Mouse (Mus musculus) kidney, adult 2 months (tissue): ENCODE results near the gene Ror2. TPM values are rescaled to one million over a fixed set of nuclear protein-coding genes. Genes with fewer than 3 reads are reported as not detected.

Experiments used
- DNase-seq: peaks from one replicate; pipeline ENCODE4 v3.0.0; 2021
- H3K27ac ChIP-seq: fragments of 200-500 bp; 2 replicates; pipeline ENCODE4 v1.5.1; 2012; ENCODE audit warnings: low read depth, low read length, control low read depth, inconsistent platforms; ENCODE audit not compliant: insufficient read depth
- H3K27me3 ChIP-seq: fragments of 200-500 bp; replicated peaks from 2 replicates; pipeline ENCODE4 v1.6.1; 2012; ENCODE audit warnings: mild to moderate bottlenecking, moderate library complexity, low read length, inconsistent platforms; ENCODE audit not compliant: control insufficient read depth, insufficient read depth
- H3K36me3 ChIP-seq: fragments of 200-500 bp; 2 replicates; pipeline ENCODE4 v1.6.1; 2012; ENCODE audit warnings: mild to moderate bottlenecking, moderate library complexity, low read length, inconsistent platforms; ENCODE audit not compliant: control insufficient read depth, insufficient read depth
- H3K4me1 ChIP-seq: fragments of 200-500 bp; 2 replicates; pipeline ENCODE4 v1.6.1; 2011; ENCODE audit warnings: low read length; ENCODE audit not compliant: control insufficient read depth, insufficient read depth
- H3K4me3 ChIP-seq: fragments of 200-500 bp; 2 replicates; pipeline ENCODE4 v1.5.1; 2011; ENCODE audit warnings: mild to moderate bottlenecking, low read depth, low read length, control low read depth; ENCODE audit not compliant: insufficient read depth
- CTCF ChIP-seq: fragments of 200-500 bp; conservative IDR thresholded peaks from 2 replicates; pipeline ENCODE4 v1.5.1; 2011; ENCODE audit warnings: low read depth, mild to moderate bottlenecking, control low read depth, low read length, moderate library complexity, mixed read lengths; ENCODE audit not compliant: insufficient read depth, insufficient read length
- POLR2A ChIP-seq: fragments of 200-500 bp; IDR thresholded peaks from one replicate; pipeline ENCODE4 v1.6.1; 2011; ENCODE audit warnings: low read depth, low read length, control low read depth
- WGBS: fragments of 180-500 bp; shearing (Covaris S2); methylation state at CpG from one replicate; pipeline ENCODE4 v1.1.7; 2018; 5-methylcytosine and 5-hydroxymethylcytosine counted together
- polyA plus RNA-seq: library from polyadenylated mRNA; depleted of rRNA; stranded (reverse); fragments of >200 nt; gene quantifications from 2 replicates; pipeline ENCODE4 v1.2.3, GENCODE M21; 2012

Ror2 gene
- polyA plus RNA-seq, 1 experiment, result 3.7 TPM

DNA sequence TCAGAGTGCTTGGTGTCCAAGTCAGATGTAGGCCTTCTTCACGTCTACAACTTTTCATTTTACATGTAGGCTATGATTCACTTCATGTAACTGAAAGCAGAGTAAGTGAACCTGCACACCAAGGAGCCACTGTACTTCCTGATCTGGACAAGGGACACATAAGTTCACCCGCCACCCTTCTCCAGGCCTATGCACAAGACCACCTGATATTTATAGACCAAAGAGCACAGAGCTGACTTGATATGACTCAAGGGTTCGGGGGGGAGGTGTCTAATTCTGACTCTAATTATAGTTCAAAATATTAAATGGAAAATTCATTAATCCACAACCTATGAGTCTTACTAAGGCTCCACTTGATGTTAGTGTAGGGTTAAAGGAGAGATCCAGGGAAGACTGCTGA is 14.3 kb downstream of the Ror2 start:
- no peaks in the 10 kb centered on the region for H3K27me3 ChIP-seq
- no peak for TF ChIP-seq POLR2A
- no peak for TF ChIP-seq CTCF
- no peak overlapping the region for H3K27ac ChIP-seq
- H3K4me1 ChIP-seq, result peaks cover 2% of the 10 kb centered on the region; the same call in 1 of the 2 replicates
- no peak for DNase-seq
- 88% methylated on average over 3 of the region's 3 CpGs for WGBS
- H3K4me3 ChIP-seq, result no peak overlapping the region
- no peaks in the 10 kb centered on the region for H3K36me3 ChIP-seq

DNA sequence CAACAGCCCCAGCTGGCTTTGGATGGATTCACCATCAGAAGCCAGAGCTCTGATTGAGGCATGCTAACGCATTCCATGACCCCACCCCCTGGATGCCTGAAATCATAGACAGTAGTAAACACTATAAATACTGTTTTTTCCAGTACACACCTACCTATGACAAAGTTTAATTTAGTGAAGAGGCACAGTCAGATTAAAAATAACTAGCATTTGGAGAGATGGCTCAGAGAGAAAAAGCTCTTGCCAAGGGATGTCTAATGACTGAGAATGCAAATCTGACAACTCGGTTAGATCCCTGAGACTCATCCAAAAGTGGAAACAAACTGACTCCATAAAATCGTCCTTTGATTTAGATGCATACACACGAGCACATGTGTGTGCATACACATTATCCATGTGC is 15.4 kb downstream of the Ror2 start:
- no peaks in the 10 kb centered on the region for H3K36me3 ChIP-seq
- 85% methylated on average over 4 of the region's 4 CpGs for WGBS
- H3K4me3 ChIP-seq, result no peak overlapping the region
- TF ChIP-seq POLR2A, result no peak
- TF ChIP-seq CTCF, result no peak
- no peak for DNase-seq
- no peaks in the 10 kb centered on the region; the same call in 1 of the 2 replicates for H3K4me1 ChIP-seq
- H3K27me3 ChIP-seq, result no peaks in the 10 kb centered on the region
- H3K27ac ChIP-seq, result no peak overlapping the region

DNA sequence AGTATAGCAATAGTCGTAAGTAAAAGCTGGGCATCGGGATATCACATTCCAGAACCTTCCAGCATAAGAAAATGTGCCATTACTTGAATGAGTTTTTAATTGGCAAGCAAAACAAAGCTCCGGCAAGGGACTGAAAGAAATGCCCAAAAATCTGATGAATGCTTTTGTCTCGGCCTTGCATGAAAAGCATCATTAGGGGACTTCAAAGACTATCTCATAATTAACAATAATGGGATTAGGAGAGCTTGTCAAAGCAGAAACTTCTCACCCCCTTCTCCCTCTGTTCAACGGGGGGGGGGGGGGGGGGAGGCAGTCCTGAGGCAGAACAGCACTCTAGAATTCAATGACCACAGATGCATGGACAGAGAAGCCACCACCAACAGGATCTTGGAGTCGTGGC is 17.4 kb downstream of the Ror2 start:
- WGBS, result 57% methylated on average over 6 of the region's 6 CpGs
- no peaks in the 10 kb centered on the region for H3K27me3 ChIP-seq
- TF ChIP-seq CTCF (no peak), POLR2A (no peak)
- no peak overlapping the region for H3K4me3 ChIP-seq
- DNase-seq, result no peak
- H3K4me1 ChIP-seq, result no peaks in the 10 kb centered on the region; the same call in 1 of the 2 replicates
- no peaks in the 10 kb centered on the region for H3K36me3 ChIP-seq
- H3K27ac ChIP-seq, result no peak overlapping the region

DNA sequence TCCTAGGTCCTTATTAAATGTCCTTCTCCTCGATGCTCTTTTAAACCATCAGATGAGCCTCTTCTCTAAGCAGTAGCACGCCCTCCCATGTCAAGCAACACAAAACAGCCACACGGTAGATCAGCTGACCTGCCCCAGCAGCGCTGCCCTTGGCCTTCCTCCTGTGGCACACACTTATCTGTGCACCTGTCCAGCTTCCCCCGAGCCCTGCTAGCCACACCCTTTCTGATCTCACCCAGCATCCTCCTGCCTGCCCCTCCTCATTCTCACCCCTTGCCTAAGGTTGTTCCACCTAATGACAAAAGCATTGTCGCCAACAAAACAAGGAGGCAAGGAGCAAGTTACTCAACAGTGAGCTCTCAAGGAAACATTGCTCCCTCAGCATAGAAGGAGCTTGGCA is 18.1 kb downstream of the Ror2 start:
- TF ChIP-seq CTCF, result no peak
- 59% methylated on average over 6 of the region's 6 CpGs for WGBS
- Histone ChIP-seq H3K4me1 (no peaks in the 10 kb centered on the region; the same call in 1 of the 2 replicates), H3K27me3 (no peaks in the 10 kb centered on the region), H3K36me3 (no peaks in the 10 kb centered on the region), H3K27ac (no peak overlapping the region), H3K4me3 (no peak overlapping the region)
- DNase-seq, result no peak

DNA sequence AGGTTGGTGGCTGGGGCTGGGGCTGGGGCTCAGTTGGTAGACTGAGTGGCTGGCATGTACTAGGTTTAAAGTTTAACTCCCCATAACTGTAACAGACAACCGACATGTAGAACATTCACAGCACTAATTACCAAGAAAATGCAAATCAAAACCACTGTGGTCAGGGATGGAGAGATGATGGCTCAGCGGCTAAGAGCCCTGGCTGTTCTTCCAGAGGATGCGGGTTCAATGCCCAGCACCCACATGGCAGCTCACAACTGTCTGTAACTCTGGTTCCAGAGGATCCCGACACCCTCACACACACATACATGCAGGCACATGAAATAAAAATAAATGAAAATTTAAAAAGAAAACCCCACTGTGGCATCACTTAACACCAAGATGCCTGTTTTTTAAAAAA is 18.8 kb downstream of the Ror2 start:
- no peaks in the 10 kb centered on the region for H3K36me3 ChIP-seq
- TF ChIP-seq POLR2A (no peak), CTCF (no peak)
- H3K4me3 ChIP-seq, result no peak overlapping the region
- peak overlapping the region; percentile 29; the same call in 1 of the 2 replicates for H3K27ac ChIP-seq
- peak; percentile 36 for DNase-seq
- H3K27me3 ChIP-seq, result no peaks in the 10 kb centered on the region
- 38% methylated on average over 4 of the region's 4 CpGs for WGBS
- H3K4me1 ChIP-seq, result no peaks in the 10 kb centered on the region; the same call in 1 of the 2 replicates

DNA sequence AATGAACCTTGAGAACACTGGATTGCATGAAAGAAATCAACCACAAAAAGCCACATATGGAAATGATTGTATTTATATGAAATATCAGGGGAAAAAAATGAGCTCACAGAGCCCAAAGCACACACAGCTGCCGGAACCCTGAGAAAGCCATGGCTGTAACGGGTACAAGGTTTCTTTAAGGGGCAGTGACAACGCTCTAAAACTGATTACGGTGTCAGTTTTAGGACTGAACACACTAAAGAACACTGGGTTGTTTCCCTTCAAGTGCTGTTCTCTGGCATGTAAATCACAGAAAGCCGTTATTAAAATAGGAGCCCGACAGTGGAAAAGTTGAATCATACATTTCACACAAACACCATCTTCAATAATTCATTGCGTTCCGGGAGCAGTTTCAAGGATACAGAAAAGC is 19.4 kb downstream of the Ror2 start:
- peak; percentile 37 for DNase-seq
- H3K27ac ChIP-seq, result peak overlapping the region; percentile 29; the same call in 1 of the 2 replicates

DNA sequence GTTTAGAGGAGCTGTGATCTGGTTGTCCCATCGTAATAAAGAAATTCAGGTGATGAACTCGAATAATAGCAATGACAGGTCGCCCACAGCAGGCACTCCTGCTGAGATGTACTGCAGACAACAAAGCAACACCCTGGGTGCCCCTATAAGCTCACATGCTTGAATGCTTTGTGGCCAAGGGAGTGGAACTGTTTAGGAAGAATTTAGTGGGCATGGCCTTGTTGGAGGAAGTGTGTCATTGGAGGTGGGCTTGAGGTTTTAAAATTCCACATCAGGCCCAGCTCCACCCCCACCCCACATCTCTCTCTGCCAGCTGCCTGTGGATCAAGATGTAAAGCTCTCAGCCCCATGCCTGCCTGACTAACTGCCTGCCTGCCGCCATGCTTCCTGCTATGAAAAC is 21.0 kb downstream of the Ror2 start:
- TF ChIP-seq POLR2A (no peak), CTCF (no peak)
- WGBS, result 90% methylated on average over 4 of the region's 4 CpGs
- Histone ChIP-seq H3K36me3 (no peaks in the 10 kb centered on the region), H3K27ac (no peak overlapping the region), H3K4me1 (no peaks in the 10 kb centered on the region; the same call in 1 of the 2 replicates), H3K4me3 (no peak overlapping the region), H3K27me3 (no peaks in the 10 kb centered on the region)
- no peak for DNase-seq

More for the DNA sequence above, 19.4 kb downstream of the Ror2 start:
- Histone ChIP-seq H3K27me3 (no peaks in the 10 kb centered on the region), H3K4me3 (no peak overlapping the region), H3K36me3 (no peaks in the 10 kb centered on the region), H3K4me1 (no peaks in the 10 kb centered on the region; the same call in 1 of the 2 replicates)
- TF ChIP-seq POLR2A, result no peak
- WGBS, result 38% methylated on average over 8 of the region's 8 CpGs
